In the genomic region with DNA sequence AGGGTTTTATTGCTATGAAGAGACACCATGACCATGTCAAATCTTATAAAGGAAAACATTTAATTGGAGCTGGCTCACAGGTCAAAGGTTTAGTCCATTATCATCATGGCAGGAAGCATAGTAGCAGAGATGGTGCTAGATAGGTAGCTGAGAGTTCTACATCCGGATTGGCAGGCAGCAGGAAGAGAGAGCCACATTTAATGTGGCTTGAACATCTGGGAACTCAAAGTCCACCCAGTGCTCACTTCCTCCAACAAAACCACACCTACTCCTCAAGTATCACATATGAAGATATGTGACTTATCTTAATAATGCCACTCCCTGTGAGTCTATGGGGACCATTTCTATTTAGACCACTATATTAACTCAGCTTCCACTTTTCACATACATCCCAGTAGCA, we compare ENCODE assay signal across 24 mouse cellular contexts.
"Had no signal": no experiment of that assay in that cellular context is flagged by ENCODE, and none has a peak within 500 bp of the region (broad histone marks: within the 10 kb centered on the region; RNA-seq: fewer than 3 reads in every experiment).

No protein-coding gene starts in this region.

- H3K4me1 ChIP-seq: heart, embryonic 13.5 days; heart, embryonic 15.5 days; hindbrain, embryonic 10.5 days; hindbrain, embryonic 12.5 days; limb, embryonic 12.5 days; liver, embryonic 13.5 days; liver, embryonic 15.5 days had no signal

- H3K36me3 ChIP-seq: heart, embryonic 13.5 days; heart, embryonic 15.5 days; hindbrain, embryonic 10.5 days; hindbrain, embryonic 12.5 days; limb, embryonic 10.5 days; limb, embryonic 12.5 days; liver, embryonic 13.5 days; liver, embryonic 15.5 days had no signal

- H3K27me3 ChIP-seq: heart, embryonic 13.5 days; heart, embryonic 15.5 days; hindbrain, embryonic 12.5 days; limb, embryonic 12.5 days; liver, embryonic 13.5 days; liver, embryonic 15.5 days had no signal

- DNase-seq: gastrocnemius, postnatal 14 days; gastrocnemius, postnatal 36 days; heart, adult 11 months; heart, adult 2 months; heart, postnatal 14 days; heart, postnatal 4 days; kidney, adult 18-20 months; kidney, adult 8-10 months; kidney, postnatal 10 days; kidney, postnatal 36 days; liver; liver, embryonic 13.5 days had no signal

- H3K9ac ChIP-seq: heart, embryonic 13.5 days; heart, embryonic 15.5 days; hindbrain, embryonic 12.5 days; hindbrain, embryonic 14.5 days; limb, embryonic 12.5 days; liver, embryonic 13.5 days; liver, embryonic 15.5 days had no signal

- ATAC-seq: hindbrain, embryonic 16.5 days had no signal

- H3K4me2 ChIP-seq: heart, embryonic 11.5 days; heart, embryonic 13.5 days; heart, embryonic 15.5 days; hindbrain, embryonic 12.5 days; hindbrain, embryonic 14.5 days; limb, embryonic 12.5 days; liver, embryonic 11.5 days; liver, embryonic 13.5 days; liver, embryonic 15.5 days had no signal

- H3K4me3 ChIP-seq: heart, adult 2 months; heart, embryonic 13.5 days; heart, embryonic 15.5 days; hindbrain, embryonic 10.5 days; hindbrain, embryonic 12.5 days; left cerebral cortex, adult 2 months; limb, embryonic 10.5 days; limb, embryonic 12.5 days; liver, embryonic 13.5 days; liver, embryonic 15.5 days had no signal

- H3K27ac ChIP-seq: heart, adult 2 months; heart, embryonic 13.5 days; heart, embryonic 15.5 days; hindbrain, embryonic 10.5 days; hindbrain, embryonic 12.5 days; hindbrain, embryonic 14.5 days; left cerebral cortex, adult 2 months; limb, embryonic 10.5 days; limb, embryonic 12.5 days; liver, embryonic 13.5 days; liver, embryonic 15.5 days had no signal

- H3K9me3 ChIP-seq: heart, embryonic 13.5 days; heart, embryonic 15.5 days; hindbrain, embryonic 10.5 days; hindbrain, embryonic 12.5 days; limb, embryonic 10.5 days; limb, embryonic 12.5 days; liver, embryonic 15.5 days had no signal
